Mouse (Mus musculus) right cerebral cortex, adult 2 months (tissue): ENCODE data around the gene Olfr57.
"Not testable (repeated sequence)": the region's sequence is repeated elsewhere in the genome, so short reads cannot be mapped to it uniquely, and the experiment has no call there.

Source experiments
- DNase-seq, 2 experiments: peaks; one replicate each; pipeline ENCODE4 v3.0.0; 2021 to 2022; ENCODE audit warnings: low spot score in 2 of 2

Gene Olfr57

DNA sequence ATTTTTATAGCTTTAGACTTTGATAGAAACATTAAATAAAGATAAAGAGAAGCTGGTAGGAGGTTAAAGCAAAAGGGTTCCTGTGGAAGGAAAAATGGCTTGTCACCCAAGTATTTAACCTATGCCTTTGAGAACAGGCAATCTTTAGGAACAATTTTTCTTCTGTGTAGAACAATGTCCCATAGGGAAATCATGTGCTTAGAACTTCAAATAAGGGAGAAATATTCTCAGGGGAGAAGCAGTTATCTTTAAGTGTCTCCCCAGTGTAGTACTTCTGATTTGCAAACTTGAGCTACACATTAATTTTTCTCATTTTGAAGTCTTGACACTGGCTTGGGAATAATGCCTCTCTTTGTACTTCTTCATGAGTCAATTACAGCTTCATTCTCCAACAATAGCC, at the start of gene Olfr57:
Gene Olfr57, plus strand, starts transcription at position 301 of the 400 bp plus-strand sequence.
- no peak for DNase-seq

DNA sequence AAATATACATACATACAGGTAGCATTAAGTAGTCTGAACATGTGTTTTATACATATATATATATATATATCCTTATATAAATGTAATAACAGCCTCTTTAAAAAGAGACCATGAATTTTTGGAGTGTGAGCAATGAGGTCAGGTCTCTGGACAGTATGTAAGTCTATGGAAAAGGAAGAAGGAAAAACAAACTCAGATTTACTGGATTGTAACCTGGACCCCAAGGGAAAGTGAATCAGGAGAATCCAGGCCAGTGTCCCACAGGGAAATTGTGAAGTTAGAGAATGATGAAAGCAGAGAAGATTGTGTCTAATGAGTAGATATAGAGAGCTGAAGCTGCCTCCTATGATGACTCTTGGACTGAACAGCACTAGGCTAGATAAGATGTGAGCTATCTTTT, 47.8 kb upstream of the Olfr57 start, which contains the start of gene Olfr1352:
Gene Olfr1352, plus strand, starts transcription at position 301 of the 400 bp plus-strand sequence.
- DNase-seq, result no peak

DNA sequence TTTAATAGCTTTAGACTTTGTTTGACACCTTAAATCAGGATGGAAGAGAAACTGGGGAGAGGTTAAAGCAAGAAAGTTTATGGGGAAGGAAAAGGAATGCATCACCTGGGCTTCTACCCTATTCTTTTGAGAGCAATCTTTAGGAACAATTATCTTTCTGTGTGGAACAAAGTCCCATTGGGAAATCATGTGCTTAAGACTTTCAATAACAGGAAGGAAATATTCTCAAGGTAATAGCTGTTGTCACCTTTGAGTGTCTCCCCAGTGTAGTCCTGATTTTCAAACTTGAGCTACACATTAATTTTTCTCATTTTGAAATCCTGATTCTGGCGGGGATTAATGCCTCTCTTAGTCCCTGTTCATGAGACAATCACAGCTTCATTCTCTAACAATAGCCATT, 16.4 kb upstream of the Olfr57 start, which contains the start of gene Olfr1351:
Gene Olfr1351, plus strand, starts transcription at position 301 of the 400 bp plus-strand sequence.
- DNase-seq, result no peak

DNA sequence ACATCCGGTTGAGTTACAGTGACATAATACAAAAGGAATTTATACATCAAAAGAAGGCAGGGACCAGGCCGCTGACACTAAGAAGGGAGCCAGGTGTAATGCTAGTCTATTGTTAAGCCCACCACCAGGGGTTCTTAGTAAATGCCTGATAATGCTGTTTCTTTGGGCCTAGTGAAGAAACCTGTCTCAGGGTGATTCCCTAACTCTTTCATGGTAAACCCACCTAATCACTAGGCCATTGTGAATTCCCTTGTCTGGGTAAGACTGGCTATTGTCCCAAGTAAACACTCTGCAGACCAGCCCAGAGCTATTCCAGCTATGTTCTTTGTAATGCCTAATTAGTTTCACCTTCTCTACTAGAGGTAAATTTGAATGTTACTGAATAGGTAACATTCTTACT, 13.9 kb downstream of the Olfr57 start:
- not testable (repeated sequence) for DNase-seq

DNA sequence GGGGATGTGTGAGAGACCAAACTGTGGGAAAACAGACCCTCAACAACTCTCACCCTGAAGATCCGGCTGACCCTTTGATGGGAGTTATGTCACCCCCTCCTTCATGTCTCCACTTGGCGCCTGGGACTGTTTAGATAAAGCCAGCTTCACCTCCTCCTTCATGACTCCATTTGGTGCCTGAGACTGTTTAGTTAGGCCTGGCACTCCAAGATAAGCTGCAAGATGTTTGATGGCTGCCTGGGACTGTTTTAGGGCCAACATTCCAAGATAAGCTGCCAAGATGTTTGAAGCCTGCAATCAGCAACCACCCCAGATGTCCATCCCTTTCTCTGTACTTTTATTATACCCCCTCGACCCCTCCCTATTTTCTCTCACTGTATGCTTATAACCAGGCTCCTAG, 28.8 kb downstream of the Olfr57 start:
- DNase-seq, result not testable (repeated sequence)
